Mouse (Mus musculus) testis, adult 2 months (tissue): ENCODE data around the gene Ly6g6e.

ENCODE experiments used
- CTCF ChIP-seq: fragments of 200-500 bp; IDR thresholded peaks from 2 replicates; pipeline ENCODE4 v1.5.1; 2012; ENCODE audit warnings: low read depth, mild to moderate bottlenecking, inconsistent platforms, low read length, moderate library complexity; ENCODE audit not compliant: control insufficient read depth, insufficient read depth, insufficient replicate concordance
- POLR2A ChIP-seq: fragments of 200-500 bp; IDR thresholded peaks from 2 replicates; pipeline ENCODE4 v1.6.1; 2012; ENCODE audit warnings: low read depth, mild to moderate bottlenecking, inconsistent platforms, low read length, moderate library complexity; ENCODE audit not compliant: control insufficient read depth

- TF ChIP-seq POLR2A (no peak), CTCF (no peak)
These were observed 44.8 kb upstream of the Ly6g6e start for GRCm38 (mm10) chr17:35031880-35032279.
